Mouse (Mus musculus) right cerebral cortex, adult 2 months (tissue): ENCODE measurements around the gene Crybg1.
"Not testable (repeated sequence)": the region's sequence is repeated elsewhere in the genome, so short reads cannot be mapped to it uniquely, and the experiment has no call there.

Experiments used
- DNase-seq, 2 experiments: peaks; one replicate each; pipeline ENCODE4 v3.0.0; 2021 to 2022; ENCODE audit warnings: low spot score in 2 of 2

Gene Crybg1

GRCm38 (mm10) chr10:43964943-43965342 is 183.7 kb downstream of the Crybg1 start:
- peak in 1 of 2 experiments; percentile 6 for DNase-seq

GRCm38 (mm10) chr10:43953942-43954341 is 194.7 kb downstream of the Crybg1 start:
- peak; percentile 63 to 67 for DNase-seq

GRCm38 (mm10) chr10:43945435-43945834 is 203.2 kb downstream of the Crybg1 start:
- DNase-seq = no peak

GRCm38 (mm10) chr10:43943736-43944135 is 204.9 kb downstream of the Crybg1 start:
- DNase-seq = no peak

GRCm38 (mm10) chr10:43939136-43939662 is 209.5 kb downstream of the Crybg1 start:
- no peak for DNase-seq

GRCm38 (mm10) chr10:43928596-43928995 is 220.1 kb downstream of the Crybg1 start:
- no peak for DNase-seq

- no peak for DNase-seq
Observed at GRCm38 (mm10) chr10:43927736-43928135, 220.9 kb downstream of the Crybg1 start.

GRCm38 (mm10) chr10:43925776-43926175 is 222.9 kb downstream of the Crybg1 start:
- DNase-seq = not testable (repeated sequence)

GRCm38 (mm10) chr10:43923096-43923495 is 225.6 kb downstream of the Crybg1 start:
- DNase-seq = no peak

- DNase-seq = peak; percentile 89 to 90
Observed at GRCm38 (mm10) chr10:43918696-43919608, 229.7 kb downstream of the Crybg1 start.

GRCm38 (mm10) chr10:43916737-43917136 is 231.9 kb downstream of the Crybg1 start:
- DNase-seq = no peak

GRCm38 (mm10) chr10:43916181-43916580 is 232.5 kb downstream of the Crybg1 start:
- DNase-seq = no peak

- no peak for DNase-seq
Observed at GRCm38 (mm10) chr10:43912236-43912635, 236.4 kb downstream of the Crybg1 start.

- DNase-seq = no peak
Observed at GRCm38 (mm10) chr10:43910873-43911142, 237.8 kb downstream of the Crybg1 start.

GRCm38 (mm10) chr10:43910032-43910872 is 238.4 kb downstream of the Crybg1 start:
- no peak for DNase-seq

- DNase-seq = no peak
Observed at GRCm38 (mm10) chr10:43904569-43904968, 244.1 kb downstream of the Crybg1 start.

GRCm38 (mm10) chr10:43901578-43902194 is 247.0 kb downstream of the Crybg1 start, which contains the start of the genes Qrsl1 and Rtn4ip1:
Gene Qrsl1 (minus strand): TSS chr10:43901745.
Gene Rtn4ip1 (plus strand): TSS chr10:43901807.
- DNase-seq = peak; percentile 95 to 97

GRCm38 (mm10) chr10:43900883-43901570 is 247.6 kb downstream of the Crybg1 start:
- DNase-seq = no peak
